Mouse (Mus musculus) small intestine, adult 2 months (tissue): Measurements from ENCODE around the gene Apold1.

Experiments used
- CTCF ChIP-seq: fragments of 200-500 bp; IDR thresholded peaks from 2 replicates; pipeline ENCODE4 v1.5.1; 2012; ENCODE audit warnings: low read depth, mild to moderate bottlenecking, control low read depth, inconsistent platforms, low read length, moderate library complexity, mixed read lengths; ENCODE audit not compliant: insufficient replicate concordance, insufficient read length; ENCODE audit errors: extremely low read depth
- POLR2A ChIP-seq: fragments of 200-500 bp; IDR thresholded peaks from 2 replicates; pipeline ENCODE4 v1.6.1; 2012; ENCODE audit warnings: low read depth, mild to moderate bottlenecking, control low read depth, inconsistent platforms, low read length, moderate library complexity

GRCm38 (mm10) chr6:134990674-134991073 is 9.2 kb downstream of the Apold1 start:
- TF ChIP-seq CTCF: no peak
- TF ChIP-seq POLR2A: no peak
